Mouse (Mus musculus): ENCODE measurements around the gene Banp. TPM values are rescaled to one million over a fixed set of nuclear protein-coding genes. Genes with fewer than 3 reads are reported as not detected.
A peak's percentile ranks its signal among the peaks of the same experiment; 100 is the strongest.

The Banp gene
- total RNA-seq, 2 experiments from 2014 or later, result 30.2 to 30.7 TPM

GRCm38 (mm10) chr8:121949941-121950748 lies 595 bp downstream of the Banp start:
- DNase-seq, result peak; percentile 99
- intact Hi-C loops (cut with DNase I), result no loop called here

DNA sequence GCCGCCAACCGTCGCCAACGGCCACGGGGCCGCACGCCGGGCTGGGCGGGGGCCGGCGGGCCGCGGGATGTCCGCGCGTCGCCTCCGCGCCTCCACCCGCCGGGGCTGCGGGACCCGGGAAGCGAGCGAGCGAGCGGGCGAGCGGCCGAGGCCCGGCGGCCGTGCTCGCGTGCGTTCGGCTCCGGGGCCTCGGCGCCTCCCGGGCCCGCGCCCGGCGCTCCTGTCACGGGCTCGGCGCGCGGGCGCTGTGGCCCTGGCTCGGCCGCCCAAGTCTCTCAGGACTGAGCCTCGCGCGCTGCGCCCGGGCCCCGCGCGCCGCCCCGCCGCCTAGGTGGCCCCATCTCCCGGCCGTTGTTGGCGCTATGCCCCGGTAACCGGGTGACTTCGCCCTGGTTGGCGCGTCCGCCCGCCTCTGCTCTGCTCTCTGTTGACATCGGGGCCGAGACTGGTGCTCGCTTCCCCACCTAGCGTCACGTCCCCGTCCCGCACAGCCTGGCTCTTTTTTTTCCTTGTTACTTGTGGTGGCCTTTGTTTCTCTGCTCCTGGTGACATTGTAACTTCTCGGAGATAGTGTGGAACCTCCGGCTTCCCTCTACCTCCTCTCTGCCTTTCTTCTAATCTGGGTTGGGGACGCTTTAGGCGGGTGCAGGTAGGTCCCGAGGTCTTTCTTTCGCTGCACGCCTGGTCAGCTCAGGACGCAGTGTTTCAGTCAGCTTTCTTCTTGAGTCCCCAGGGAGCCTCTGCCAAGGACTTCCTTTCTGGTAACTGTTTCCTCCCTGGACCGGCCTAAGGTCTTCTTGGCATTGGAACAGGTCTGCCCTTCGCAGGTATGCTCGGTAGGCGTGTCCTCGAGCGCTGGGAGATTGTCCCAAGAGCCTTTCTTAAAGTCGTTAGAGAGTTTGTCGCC lies 1.5 kb downstream of the Banp start:
- peak; percentile 77 for DNase-seq
- intact Hi-C loops (cut with DNase I), result no loop called here

DNA sequence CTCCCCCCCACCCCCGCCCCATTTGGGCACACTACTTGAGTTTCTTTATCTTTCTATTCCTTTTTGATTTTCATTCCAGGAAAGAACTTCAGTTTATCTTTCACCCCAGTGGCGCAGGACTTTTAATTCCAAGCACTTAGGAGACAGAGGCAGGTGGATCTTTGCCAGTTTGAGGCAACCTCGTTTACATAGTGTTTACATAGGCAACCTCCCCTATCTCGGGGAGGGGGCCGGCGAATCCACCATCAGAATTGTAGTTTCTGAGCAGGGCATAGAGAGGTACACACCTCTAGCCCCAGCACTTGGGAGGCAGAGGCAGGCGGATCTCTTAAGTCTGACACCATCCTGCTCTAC lies 2.1 kb downstream of the Banp start:
- DNase-seq, result no peak
- intact Hi-C loops (cut with DNase I), result no loop called here

- DNase-seq, result no peak
These were observed 2.6 kb downstream of the Banp start for GRCm38 (mm10) chr8:121952122-121952521.

DNA sequence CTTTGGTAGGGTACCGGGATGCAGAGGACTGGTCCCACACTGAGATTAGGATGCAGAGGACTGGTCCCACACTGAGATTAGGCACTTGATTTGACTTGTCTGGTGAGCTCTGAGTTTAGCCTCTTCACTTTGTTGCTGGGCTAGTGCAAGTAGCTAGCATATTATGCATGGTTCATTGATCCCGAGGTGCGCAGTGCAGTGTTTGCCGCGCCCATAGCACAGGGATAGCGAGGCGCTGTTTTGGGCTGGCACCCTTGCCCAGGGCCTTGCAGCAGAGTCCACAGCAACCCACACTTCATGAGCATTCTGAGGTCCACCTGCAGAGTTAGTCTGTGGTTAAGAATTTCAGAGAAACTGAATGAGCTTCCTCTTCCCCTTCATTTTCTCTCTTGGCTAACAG lies 3.2 kb downstream of the Banp start:
- DNase-seq, result no peak
- intact Hi-C loops (cut with DNase I), result no loop called here

More at GRCm38 (mm10) chr8:121952122-121952521, 2.6 kb downstream of the Banp start:
- intact Hi-C loops (cut with DNase I), result no loop called here

GRCm38 (mm10) chr8:121953821-121954545 lies 4.4 kb downstream of the Banp start:
- DNase-seq, result no peak
- intact Hi-C loops (cut with DNase I), result no loop called here

DNA sequence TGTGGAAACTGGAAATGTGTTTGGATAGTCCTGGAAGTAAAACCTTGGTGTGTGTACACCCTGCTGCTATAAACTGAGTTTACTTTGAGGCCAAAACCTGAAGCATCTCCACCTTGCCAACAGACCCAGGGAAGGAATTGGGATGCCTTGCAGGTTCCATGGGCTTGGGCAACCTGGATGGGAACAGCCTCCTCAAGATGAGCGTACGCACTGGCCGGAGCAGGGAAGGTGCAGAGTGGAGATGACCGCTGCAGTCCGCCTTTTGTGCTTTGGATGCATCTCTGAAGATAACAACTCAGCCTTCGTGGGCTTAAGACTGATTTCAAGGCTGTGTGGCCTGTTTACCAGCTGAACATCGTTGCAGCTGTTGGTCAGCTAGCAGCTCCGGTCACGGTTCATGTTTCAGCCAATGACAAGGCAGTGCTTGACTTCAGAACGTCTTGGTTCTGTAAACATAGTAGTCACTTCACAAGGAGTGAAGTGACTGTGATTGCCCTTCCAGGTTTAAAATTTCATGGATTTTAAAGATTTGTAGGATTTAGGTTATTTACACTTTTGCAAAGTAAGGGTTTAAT lies 5.5 kb downstream of the Banp start:
- no peak for DNase-seq
- intact Hi-C loops (cut with DNase I), result no loop called here

- intact Hi-C loops (cut with DNase I), result no loop called here
- DNase-seq, result no peak
These were observed 6.4 kb downstream of the Banp start for GRCm38 (mm10) chr8:121955825-121956500.

DNA sequence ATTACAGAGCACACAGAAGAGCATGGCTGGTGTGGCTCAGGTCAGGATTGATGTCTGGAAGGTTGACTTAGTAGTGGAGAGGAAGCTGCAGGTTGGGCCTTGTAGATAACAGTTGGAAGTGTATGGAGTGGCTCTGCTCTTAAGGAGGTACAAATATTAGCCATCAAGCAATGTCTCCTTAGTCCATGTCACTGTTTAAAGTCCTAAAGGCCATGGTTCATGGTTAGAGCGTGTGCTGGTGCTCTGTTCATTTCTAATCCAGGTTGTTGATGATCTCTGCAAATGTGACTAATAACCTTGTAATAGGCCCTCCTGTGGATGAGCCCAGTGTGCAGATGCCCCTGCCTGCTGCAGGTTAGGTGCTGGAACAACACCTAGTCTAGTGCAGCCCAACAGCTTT lies 8.8 kb downstream of the Banp start:
- intact Hi-C loops (cut with DNase I), result no loop called here
- no peak for DNase-seq

DNA sequence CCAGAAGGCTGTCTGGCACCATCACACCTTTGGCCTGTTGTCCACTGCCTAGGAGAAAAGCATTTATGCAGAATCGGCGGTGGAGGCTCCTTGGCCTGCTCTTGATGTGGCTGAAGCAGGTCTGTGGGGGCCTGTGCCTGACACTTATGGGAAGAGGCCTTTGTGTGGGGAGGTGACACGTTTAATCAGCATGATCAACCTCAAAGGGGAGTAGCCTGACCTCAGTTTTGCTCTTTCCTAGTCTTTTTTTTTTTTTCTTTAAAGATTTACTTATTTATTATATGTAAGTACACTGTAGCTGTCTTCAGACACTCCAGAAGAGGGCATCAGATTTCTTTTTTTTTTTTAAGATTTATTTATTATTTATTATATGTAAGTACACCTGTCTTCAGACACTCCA lies 13.3 kb downstream of the Banp start:
- DNase-seq, result no peak
- intact Hi-C loops (cut with DNase I), result no loop called here

- no peak for DNase-seq
- intact Hi-C loops (cut with DNase I), result no loop called here
These were observed 15.4 kb downstream of the Banp start for GRCm38 (mm10) chr8:121964716-121965512.

DNA sequence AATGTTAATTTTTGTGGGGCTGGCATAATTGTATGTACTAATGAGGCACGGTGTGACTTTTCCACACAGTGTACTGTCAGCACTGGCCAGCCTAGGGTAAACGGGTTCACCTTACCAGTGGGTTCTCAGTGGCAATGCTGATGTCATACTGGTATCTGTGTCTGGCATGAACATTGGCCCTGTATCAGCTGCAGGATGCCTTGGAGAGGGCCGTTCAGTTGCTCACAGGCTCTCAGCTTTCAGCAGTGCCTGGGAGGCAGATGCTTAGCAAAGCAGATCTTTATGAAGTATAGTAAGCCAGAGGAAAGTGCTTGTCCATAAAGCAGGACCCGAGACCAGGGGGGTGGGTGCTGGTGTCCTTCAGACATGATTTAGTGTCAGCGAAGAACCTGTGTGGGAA lies 16.6 kb downstream of the Banp start:
- no peak for DNase-seq
- intact Hi-C loops (cut with DNase I), result no loop called here

DNA sequence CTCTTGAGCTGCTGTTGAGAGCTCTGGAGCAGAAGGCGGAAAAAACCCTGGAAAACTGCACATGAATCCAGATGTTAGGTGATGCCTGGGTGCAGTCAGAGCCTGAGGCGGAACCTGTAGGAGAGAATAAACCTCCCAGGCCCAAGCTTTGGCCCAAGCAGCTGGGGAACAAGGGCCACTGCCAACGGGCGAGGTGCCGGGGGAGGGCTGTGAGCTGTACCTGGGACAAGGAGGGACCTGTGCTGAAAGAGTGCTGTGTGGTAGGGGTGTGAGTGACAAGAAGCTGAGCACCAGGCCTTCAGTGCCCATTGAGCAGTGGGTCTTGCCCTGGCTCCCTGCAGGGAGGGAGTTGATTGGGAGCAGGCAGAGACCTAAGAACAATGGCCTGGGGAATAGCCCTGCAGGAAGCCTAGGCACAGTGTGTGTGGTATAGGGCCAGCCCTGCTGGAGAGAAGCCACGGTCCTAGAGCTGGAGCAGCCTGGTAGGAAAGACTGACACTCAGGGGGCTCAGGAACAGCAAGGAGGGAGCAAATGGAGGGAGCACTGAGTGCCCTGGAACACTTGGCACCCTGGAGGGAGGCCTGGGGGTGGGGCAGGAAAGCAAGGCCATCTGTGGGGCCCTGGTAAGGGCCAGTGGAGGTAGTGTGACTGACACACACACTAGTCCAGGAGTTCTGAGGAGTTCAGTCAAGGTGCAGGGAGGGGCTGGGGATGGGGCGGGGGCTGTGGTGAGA lies 17.3 kb downstream of the Banp start:
- intact Hi-C loops (cut with DNase I), result no loop called here
- no peak for DNase-seq

DNA sequence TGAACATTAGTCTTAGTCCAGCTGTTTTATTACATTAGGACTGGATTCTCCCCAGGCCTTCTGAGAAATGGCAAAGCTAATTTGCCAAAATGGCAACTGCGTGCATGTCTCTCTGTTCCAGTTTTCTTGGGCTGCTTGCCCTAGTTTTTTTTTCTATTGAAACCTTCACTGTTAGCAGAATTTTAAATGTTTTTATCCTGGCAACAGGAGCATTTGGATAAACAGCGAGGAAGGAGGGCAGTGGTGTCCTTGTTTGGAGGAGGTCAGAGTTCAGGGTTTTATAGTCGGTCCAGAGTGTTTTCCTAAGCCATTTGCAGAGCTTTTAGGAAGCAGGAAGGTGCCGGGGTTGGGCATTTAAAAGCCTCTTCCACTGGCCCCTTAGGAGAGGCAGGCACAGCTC lies 18.4 kb downstream of the Banp start:
- no peak for DNase-seq

DNA sequence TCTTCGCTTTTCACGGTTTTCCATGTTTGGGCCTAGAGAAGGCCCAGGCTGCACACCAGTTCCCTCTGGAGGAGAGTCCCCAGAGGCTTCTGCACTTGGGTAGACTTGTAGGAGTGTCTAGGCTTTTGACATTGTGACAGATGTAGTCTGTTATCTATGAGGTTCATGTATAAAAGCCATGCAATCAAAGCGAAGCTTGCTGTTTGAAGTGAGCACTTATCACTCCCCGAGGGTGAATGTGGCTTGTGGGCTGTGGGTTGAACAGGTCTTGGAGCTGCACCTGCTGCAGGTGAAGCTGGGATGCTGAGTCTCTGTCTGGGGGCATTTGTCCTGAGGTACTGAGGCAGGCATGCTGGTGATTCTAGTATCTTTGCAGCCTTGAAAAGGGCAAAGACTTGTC lies 19.0 kb downstream of the Banp start:
- intact Hi-C loops (cut with DNase I), result no loop called here
- no peak for DNase-seq

More for the DNA sequence above, 18.4 kb downstream of the Banp start:
- intact Hi-C loops (cut with DNase I), result no loop called here

GRCm38 (mm10) chr8:121970225-121970624 lies 20.7 kb downstream of the Banp start:
- no peak for DNase-seq
- intact Hi-C loops (cut with DNase I), result loop anchor here (10.0 kb wide), 1 partner anchor 365 kb away; no protein-coding TSS in a partner anchor

GRCm38 (mm10) chr8:121971488-121972058 lies 22.0 kb downstream of the Banp start:
- intact Hi-C loops (cut with DNase I), result loop anchor here (10.0 kb wide), 1 partner anchor 363 kb away; no protein-coding TSS in a partner anchor
- no peak for DNase-seq

DNA sequence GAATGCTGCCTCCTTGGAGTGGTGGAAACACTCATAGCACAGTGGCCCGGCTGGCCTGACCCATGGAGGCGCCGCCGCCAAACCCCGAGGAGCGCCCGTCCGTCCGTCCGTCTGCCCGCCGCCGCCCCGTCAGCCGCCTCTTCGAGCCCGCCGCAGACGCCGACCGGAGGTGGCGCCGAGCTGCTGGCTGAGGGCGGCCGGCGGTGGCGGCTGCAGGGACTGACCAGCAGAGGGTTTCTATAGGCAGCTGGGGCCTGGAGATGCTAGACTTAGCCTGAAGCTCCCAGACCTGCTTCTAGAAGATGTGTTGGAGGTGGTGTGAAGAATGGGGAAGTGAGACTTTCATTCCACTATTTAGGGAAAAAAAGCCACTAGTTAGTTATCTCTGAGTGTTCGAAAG lies 24.4 kb downstream of the Banp start:
- DNase-seq, result no peak
- intact Hi-C loops (cut with DNase I), result loop anchor here (10.0 kb wide), 1 partner anchor 361 kb away; no protein-coding TSS in a partner anchor

Data from left cerebral cortex, postnatal 4 days (tissue).